Mouse (Mus musculus) limb, embryonic 15.5 days (tissue): ENCODE measurements around the gene Avpi1. TPM values are rescaled to one million over a fixed set of nuclear protein-coding genes. Genes with fewer than 3 reads are reported as not detected.

Experiments
- ATAC-seq: fragments of 200-750 bp; cut with Nextera tagmentation; 2 replicates; pipeline ENCODE4 v1.8.0; 2017; ENCODE audit warnings: low read depth, moderate TSS enrichment; ENCODE audit not compliant: insufficient number of reproducible peaks, low FRiP score, low TSS enrichment
- H3K27ac ChIP-seq: fragments of 300-500 bp; sonication (generic); 2 replicates; pipeline ENCODE4 v1.5.1; 2015; ENCODE audit warnings: moderate library complexity, mild to moderate bottlenecking, inconsistent platforms
- H3K27me3 ChIP-seq: fragments of 300-500 bp; sonication (generic); 2 replicates; pipeline ENCODE4 v1.6.1; 2015; ENCODE audit warnings: inconsistent platforms
- H3K36me3 ChIP-seq: fragments of 300-500 bp; sonication (generic); 2 replicates; pipeline ENCODE4 v1.6.1; 2015; ENCODE audit warnings: inconsistent platforms
- H3K4me1 ChIP-seq: fragments of 300-500 bp; sonication (generic); 2 replicates; pipeline ENCODE4 v1.6.1; 2015; ENCODE audit warnings: inconsistent platforms
- H3K4me2 ChIP-seq: fragments of 300-500 bp; sonication (generic); 2 replicates; pipeline ENCODE4 v1.6.1; 2015; ENCODE audit warnings: mild to moderate bottlenecking, inconsistent platforms
- H3K4me3 ChIP-seq: fragments of 300-500 bp; sonication (generic); 2 replicates; pipeline ENCODE4 v1.5.1; 2015; ENCODE audit warnings: mild to moderate bottlenecking, inconsistent platforms
- H3K9ac ChIP-seq: fragments of 300-500 bp; sonication (generic); 2 replicates; pipeline ENCODE4 v1.6.1; 2015; ENCODE audit warnings: inconsistent platforms
- H3K9me3 ChIP-seq: fragments of 300-500 bp; sonication (generic); 2 replicates; pipeline ENCODE4 v1.6.1; 2016; ENCODE audit warnings: inconsistent platforms
- WGBS: fragments of 180-500 bp; shearing (Covaris S2); methylation state at CpG from one replicate; pipeline ENCODE4 v1.1.7; 2015; 5-methylcytosine and 5-hydroxymethylcytosine counted together
- polyA plus RNA-seq: library from polyadenylated mRNA; unstranded; fragments of >200 nt; fragmentation: Nextera tagmentation; extraction: Ambion mirVana; gene quantifications from 2 replicates; pipeline ENCODE4 v1.2.1, GENCODE M21; 2015

Gene Avpi1
- 38.7 and 41.2 TPM in 2 replicates for polyA plus RNA-seq

GRCm38 (mm10) chr19:42128787-42129508, at the start of gene Avpi1:
Avpi1 (minus strand) TSS chr19:42129059.
- Histone ChIP-seq H3K27me3 (no peaks in the 10 kb centered on the region), H3K4me1 (peaks cover 34% of the 10 kb centered on the region), H3K36me3 (peaks cover 14% of the 10 kb centered on the region), H3K27ac (peak within 1 kb of the TSS; percentile 93), H3K4me3 (peak within 1 kb of the TSS; percentile 69), H3K9me3 (no peaks in the 10 kb centered on the region), H3K4me2 (peak within 1 kb of the TSS; percentile 90), H3K9ac (peak within 1 kb of the TSS; percentile 68)
- ATAC-seq, result peak; percentile 98
- 1% methylated on average over 54 of the region's 54 CpGs for WGBS

GRCm38 (mm10) chr19:42177461-42177860, 48.6 kb upstream of the Avpi1 start:
- ATAC-seq, result no peak
- H3K27me3 ChIP-seq, result no peaks in the 10 kb centered on the region
- H3K9me3 ChIP-seq, result no peaks in the 10 kb centered on the region
- no peak overlapping the region for H3K9ac ChIP-seq
- H3K4me2 ChIP-seq, result no peak overlapping the region
- no peaks in the 10 kb centered on the region for H3K4me1 ChIP-seq
- peaks cover 27% of the 10 kb centered on the region for H3K36me3 ChIP-seq
- no peak overlapping the region for H3K27ac ChIP-seq
- 96% methylated on average over 2 of the region's 2 CpGs for WGBS
- H3K4me3 ChIP-seq, result no peak overlapping the region

- Histone ChIP-seq H3K4me3 (no peak overlapping the region), H3K4me2 (no peak overlapping the region), H3K27me3 (no peaks in the 10 kb centered on the region), H3K36me3 (peaks cover 26% of the 10 kb centered on the region), H3K4me1 (peaks cover 3% of the 10 kb centered on the region; the same call in 1 of the 2 replicates), H3K9ac (no peak overlapping the region), H3K27ac (no peak overlapping the region), H3K9me3 (no peaks in the 10 kb centered on the region)
- no peak for ATAC-seq
- 77% methylated on average over 7 of the region's 7 CpGs for WGBS
Observed at GRCm38 (mm10) chr19:42176841-42177240, 48.0 kb upstream of the Avpi1 start.

GRCm38 (mm10) chr19:42170025-42170969, 41.4 kb upstream of the Avpi1 start:
- H3K4me3 ChIP-seq, result peak overlapping the region; percentile 89
- H3K9me3 ChIP-seq, result no peaks in the 10 kb centered on the region
- no peaks in the 10 kb centered on the region for H3K36me3 ChIP-seq
- H3K9ac ChIP-seq, result peak overlapping the region; percentile 79
- peaks cover 36% of the 10 kb centered on the region for H3K4me1 ChIP-seq
- H3K27ac ChIP-seq, result no peak overlapping the region
- ATAC-seq, result peak; percentile 82
- 2% methylated on average over 53 of the region's 56 CpGs for WGBS
- H3K4me2 ChIP-seq, result peak overlapping the region; percentile 54
- peaks cover 21% of the 10 kb centered on the region for H3K27me3 ChIP-seq

- no peak overlapping the region for H3K4me2 ChIP-seq
- no peaks in the 10 kb centered on the region for H3K36me3 ChIP-seq
- H3K4me3 ChIP-seq, result no peak overlapping the region
- H3K27me3 ChIP-seq, result peaks cover 21% of the 10 kb centered on the region
- ATAC-seq, result no peak
- H3K27ac ChIP-seq, result no peak overlapping the region
- H3K9ac ChIP-seq, result no peak overlapping the region
- peaks cover 36% of the 10 kb centered on the region for H3K4me1 ChIP-seq
- WGBS, result 67% methylated on average over 10 of the region's 10 CpGs
- H3K9me3 ChIP-seq, result no peaks in the 10 kb centered on the region
Observed at GRCm38 (mm10) chr19:42169322-42169975, 40.6 kb upstream of the Avpi1 start.

GRCm38 (mm10) chr19:42167489-42167888, 38.6 kb upstream of the Avpi1 start:
- no peak for ATAC-seq
- 51% methylated on average over 9 of the region's 9 CpGs for WGBS
- no peaks in the 10 kb centered on the region for H3K36me3 ChIP-seq
- no peak overlapping the region for H3K4me2 ChIP-seq
- H3K9me3 ChIP-seq, result no peaks in the 10 kb centered on the region
- peaks cover 38% of the 10 kb centered on the region for H3K4me1 ChIP-seq
- no peak overlapping the region for H3K4me3 ChIP-seq
- peaks cover 21% of the 10 kb centered on the region for H3K27me3 ChIP-seq
- no peak overlapping the region for H3K9ac ChIP-seq
- H3K27ac ChIP-seq, result no peak overlapping the region

GRCm38 (mm10) chr19:42166766-42167165, 37.9 kb upstream of the Avpi1 start:
- Histone ChIP-seq H3K36me3 (no peaks in the 10 kb centered on the region), H3K27me3 (peaks cover 21% of the 10 kb centered on the region), H3K9ac (no peak overlapping the region), H3K4me1 (peaks cover 34% of the 10 kb centered on the region), H3K27ac (no peak overlapping the region), H3K9me3 (no peaks in the 10 kb centered on the region), H3K4me2 (no peak overlapping the region), H3K4me3 (no peak overlapping the region)
- no peak for ATAC-seq
- 25% methylated on average over 3 of the region's 3 CpGs for WGBS

- H3K27ac ChIP-seq, result no peak overlapping the region
- peaks cover 28% of the 10 kb centered on the region for H3K4me1 ChIP-seq
- no peak for ATAC-seq
- H3K27me3 ChIP-seq, result peaks cover 21% of the 10 kb centered on the region
- H3K36me3 ChIP-seq, result no peaks in the 10 kb centered on the region
- peak overlapping the region; percentile 16; the same call in 1 of the 2 replicates for H3K4me3 ChIP-seq
- H3K9me3 ChIP-seq, result no peaks in the 10 kb centered on the region
- WGBS, result 3% methylated on average over 12 of the region's 12 CpGs
- H3K4me2 ChIP-seq, result peak overlapping the region; percentile 37
- no peak overlapping the region for H3K9ac ChIP-seq
Observed at GRCm38 (mm10) chr19:42166130-42166529, 37.3 kb upstream of the Avpi1 start.

- 31% methylated on average over 7 of the region's 7 CpGs for WGBS
- no peak overlapping the region for H3K4me2 ChIP-seq
Observed at GRCm38 (mm10) chr19:42164188-42164587, 35.3 kb upstream of the Avpi1 start.

GRCm38 (mm10) chr19:42163764-42164163, 34.9 kb upstream of the Avpi1 start, which contains the start of gene Zfyve27:
Zfyve27 (plus strand) TSS chr19:42163951.
- peaks cover 15% of the 10 kb centered on the region for H3K27me3 ChIP-seq
- no peak for ATAC-seq
- H3K36me3 ChIP-seq, result no peaks in the 10 kb centered on the region
- H3K4me3 ChIP-seq, result no peak within 1 kb of the TSS
- no peak within 1 kb of the TSS for H3K4me2 ChIP-seq
- 69% methylated on average over 5 of the region's 5 CpGs for WGBS
- no peaks in the 10 kb centered on the region for H3K9me3 ChIP-seq
- H3K27ac ChIP-seq, result no peak within 1 kb of the TSS
- H3K9ac ChIP-seq, result no peak within 1 kb of the TSS
- H3K4me1 ChIP-seq, result peaks cover 16% of the 10 kb centered on the region

More at GRCm38 (mm10) chr19:42164188-42164587, 35.3 kb upstream of the Avpi1 start:
- H3K4me1 ChIP-seq, result peaks cover 16% of the 10 kb centered on the region
- peaks cover 19% of the 10 kb centered on the region for H3K27me3 ChIP-seq
- no peak overlapping the region for H3K9ac ChIP-seq
- H3K36me3 ChIP-seq, result no peaks in the 10 kb centered on the region
- no peaks in the 10 kb centered on the region for H3K9me3 ChIP-seq
- H3K27ac ChIP-seq, result no peak overlapping the region
- H3K4me3 ChIP-seq, result no peak overlapping the region
- ATAC-seq, result no peak

GRCm38 (mm10) chr19:42158246-42159017, 29.6 kb upstream of the Avpi1 start:
- no peaks in the 10 kb centered on the region for H3K27me3 ChIP-seq
- 55% methylated on average over 13 of the region's 13 CpGs for WGBS
- no peaks in the 10 kb centered on the region for H3K4me1 ChIP-seq
- no peak overlapping the region for H3K4me2 ChIP-seq
- H3K36me3 ChIP-seq, result no peaks in the 10 kb centered on the region
- H3K4me3 ChIP-seq, result no peak overlapping the region
- H3K9me3 ChIP-seq, result no peaks in the 10 kb centered on the region
- no peak overlapping the region for H3K9ac ChIP-seq
- no peak overlapping the region for H3K27ac ChIP-seq
- ATAC-seq, result no peak
